Mouse (Mus musculus): ENCODE measurements around the gene Selenow. TPM values are rescaled to one million over a fixed set of nuclear protein-coding genes. Genes with fewer than 3 reads are reported as not detected.

The Selenow gene
- polyA plus RNA-seq, 1 experiment from 2014 or later = 374 TPM

DNA sequence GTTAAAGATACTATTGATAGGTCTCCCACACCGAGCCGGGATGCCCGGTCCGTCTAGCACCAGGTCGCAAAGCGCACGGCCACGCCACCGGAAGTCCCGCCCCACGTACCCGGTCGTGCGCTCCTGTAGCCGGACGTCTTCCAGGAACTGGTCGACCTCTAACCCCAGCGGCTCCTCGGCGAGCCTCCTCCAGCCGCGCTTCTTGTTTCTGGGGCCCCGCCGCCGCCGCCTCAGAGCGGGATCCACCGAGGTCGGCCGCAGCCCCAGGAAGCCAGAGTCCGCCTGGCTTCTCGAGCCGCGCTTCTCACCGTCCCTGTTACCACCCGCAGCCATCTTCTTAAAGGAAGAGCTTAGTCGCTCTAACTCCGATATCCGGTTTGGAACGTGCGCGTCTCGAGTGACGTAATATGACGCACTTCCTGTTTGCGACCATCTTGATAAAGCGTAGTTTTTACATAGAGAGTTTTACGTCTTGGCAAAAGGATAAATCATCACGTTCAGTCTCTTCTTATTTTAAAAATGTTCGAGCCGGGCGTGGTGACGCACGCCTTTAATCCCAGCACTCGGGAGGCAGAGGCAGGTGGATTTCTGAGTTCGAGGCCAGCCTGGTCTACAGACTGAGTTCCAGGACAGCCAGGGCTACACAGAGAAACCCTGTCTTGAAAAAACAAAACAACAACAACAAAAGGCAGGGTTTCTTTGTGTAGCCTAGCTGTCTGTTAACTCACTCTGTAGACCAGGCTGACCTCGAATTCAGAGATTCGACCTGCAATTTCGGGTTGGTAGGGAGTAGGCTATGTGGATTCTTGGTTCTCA, 23.7 kb upstream of the Selenow start, which contains the start of gene Nop53:
TSS of gene Nop53 (minus strand) at position 354 of the 816 bp plus-strand sequence.
- DNase-seq (peak; percentile 86), ATAC-seq (ENCODE audit: low read depth) (peak; percentile 87)
- Histone ChIP-seq H3K9ac (peak within 1 kb of the TSS; percentile 78), H3K36me3 (peaks cover 41% of the 10 kb centered on the region), H3K4me1 (replicated peaks) (peaks cover 67% of the 10 kb centered on the region), H3K27ac (peak within 1 kb of the TSS; percentile 87), H3K4me2 (peak within 1 kb of the TSS; percentile 89), H3K27me3 (peaks cover 9% of the 10 kb centered on the region; the same call in 1 of the 2 replicates), H3K9me3 (replicated peaks) (no peaks in the 10 kb centered on the region), H3K4me3 (replicated peaks) (peak within 1 kb of the TSS; percentile 73)
- 1% methylated on average over 59 of the region's 59 CpGs for WGBS (ENCODE audit: insufficient replicate concordance)

DNA sequence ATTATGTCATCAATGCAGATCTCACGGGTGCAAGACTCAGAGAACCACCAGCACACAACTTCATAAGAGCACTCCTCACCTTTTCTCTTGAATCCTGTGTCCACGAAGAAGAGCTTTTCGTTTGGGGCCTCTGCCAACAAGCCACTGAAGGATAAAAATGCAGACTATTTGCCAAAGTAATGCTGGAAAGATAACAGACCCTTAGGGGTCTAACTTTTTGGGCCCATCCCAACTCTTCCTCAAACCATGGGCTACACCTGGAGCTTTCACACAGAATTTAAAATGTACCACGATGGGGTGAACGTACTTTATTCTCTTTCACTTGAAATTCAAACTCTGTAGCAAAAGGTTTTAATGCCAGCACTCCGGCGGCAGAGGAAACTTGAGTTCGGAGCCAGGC, 23.0 kb upstream of the Selenow start:
- Histone ChIP-seq H3K4me1 (replicated peaks) (peaks cover 60% of the 10 kb centered on the region), H3K9ac (peak overlapping the region; percentile 78), H3K36me3 (peaks cover 48% of the 10 kb centered on the region), H3K4me3 (replicated peaks) (peak overlapping the region; percentile 73), H3K27me3 (peaks cover 5% of the 10 kb centered on the region; the same call in 1 of the 2 replicates), H3K27ac (peak overlapping the region; percentile 87), H3K9me3 (replicated peaks) (no peaks in the 10 kb centered on the region), H3K4me2 (peak overlapping the region; percentile 89)
- 2% methylated on average over 8 of the region's 8 CpGs for WGBS (ENCODE audit: insufficient replicate concordance)
- ATAC-seq (ENCODE audit: low read depth) = no peak
- DNase-seq = no peak

DNA sequence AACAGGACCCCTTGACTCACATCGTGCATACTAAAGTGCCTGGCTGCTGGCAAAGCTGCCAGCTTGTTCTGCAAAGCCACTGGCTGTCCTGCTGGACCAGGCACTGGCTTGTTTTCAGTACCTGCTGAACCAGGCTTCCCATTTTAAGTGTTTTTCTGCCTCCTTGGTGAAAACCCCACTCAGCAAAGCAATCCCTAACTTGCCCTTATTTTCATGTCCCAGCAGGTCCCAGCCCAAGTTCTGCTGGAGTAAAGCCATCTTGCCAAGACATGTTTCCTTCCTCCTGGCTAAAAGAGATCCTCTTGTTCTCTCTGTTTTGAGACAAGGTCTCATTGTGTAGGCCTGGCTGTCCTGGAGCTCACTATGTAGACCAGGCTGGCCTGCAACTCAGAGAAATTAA, 22.1 kb upstream of the Selenow start:
- peaks cover 51% of the 10 kb centered on the region for H3K4me1 ChIP-seq (replicated peaks)
- H3K36me3 ChIP-seq = peaks cover 57% of the 10 kb centered on the region
- H3K4me2 ChIP-seq = peak overlapping the region; percentile 89
- H3K27ac ChIP-seq = no peak overlapping the region
- H3K4me3 ChIP-seq (replicated peaks) = peak overlapping the region; percentile 73
- 94% methylated on average over 1 of the region's 1 CpGs for WGBS (ENCODE audit: insufficient replicate concordance)
- no peaks in the 10 kb centered on the region for H3K27me3 ChIP-seq
- DNase-seq (no peak), ATAC-seq (ENCODE audit: low read depth) (no peak)
- H3K9me3 ChIP-seq (replicated peaks) = no peaks in the 10 kb centered on the region
- no peak overlapping the region; the same call in 1 of the 2 replicates for H3K9ac ChIP-seq

DNA sequence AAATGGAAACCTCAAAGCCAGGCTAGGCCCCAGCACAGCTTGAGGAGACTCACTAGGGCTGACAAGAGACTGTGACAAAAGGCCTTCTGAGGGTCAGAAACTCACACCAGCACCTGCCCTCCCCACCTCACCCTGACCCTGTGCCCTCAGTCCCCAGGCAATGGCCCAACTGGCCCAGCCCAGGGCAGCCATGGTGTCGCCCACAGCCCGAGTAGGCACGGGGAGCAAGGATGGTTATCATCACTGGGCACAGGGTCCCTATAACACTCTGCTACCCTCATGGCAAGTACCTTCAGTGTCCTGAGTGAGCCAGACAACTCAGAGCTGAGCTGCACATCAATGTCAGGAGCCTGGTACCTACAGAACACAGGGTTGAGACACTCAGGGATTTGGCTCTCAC, 16.4 kb upstream of the Selenow start:
- no peak overlapping the region for H3K4me2 ChIP-seq
- peaks cover 1% of the 10 kb centered on the region for H3K27me3 ChIP-seq
- H3K4me3 ChIP-seq (replicated peaks) = no peak overlapping the region
- H3K27ac ChIP-seq = no peak overlapping the region
- 84% methylated on average over 3 of the region's 3 CpGs for WGBS (ENCODE audit: insufficient replicate concordance)
- no peak for DNase-seq
- 0 out of 2 replicates have a peak, but pooled peaks cover 3% of the 10 kb centered on the region for H3K4me1 ChIP-seq (replicated peaks)
- H3K9ac ChIP-seq = no peak overlapping the region
- no peak for ATAC-seq (ENCODE audit: low read depth)
- no peaks in the 10 kb centered on the region for H3K9me3 ChIP-seq (replicated peaks)
- peaks cover 78% of the 10 kb centered on the region for H3K36me3 ChIP-seq

DNA sequence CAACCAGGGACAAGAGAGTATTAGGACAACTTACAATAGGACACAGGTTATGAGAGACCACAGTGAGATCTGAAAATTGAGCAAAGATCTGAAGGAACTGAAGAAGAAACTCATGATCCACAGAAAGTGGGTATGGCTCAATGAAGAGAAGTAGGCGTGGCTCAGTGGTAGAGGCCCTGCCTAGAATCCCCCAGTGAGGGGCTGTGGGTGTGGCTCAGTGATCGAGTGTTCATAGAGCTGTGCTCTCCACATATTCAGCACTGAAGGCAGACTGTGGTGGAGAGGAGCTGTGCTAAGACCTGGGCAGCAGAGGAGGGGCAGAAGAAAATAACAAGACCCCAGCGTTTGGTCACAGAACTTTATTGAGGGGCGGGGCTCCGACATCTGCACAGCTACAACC, 15.3 kb upstream of the Selenow start:
- Histone ChIP-seq H3K9ac (no peak overlapping the region), H3K4me2 (no peak overlapping the region), H3K4me3 (replicated peaks) (no peak overlapping the region), H3K27ac (no peak overlapping the region), H3K27me3 (peaks cover 5% of the 10 kb centered on the region), H3K36me3 (peaks cover 67% of the 10 kb centered on the region), H3K4me1 (replicated peaks) (no peaks in the 10 kb centered on the region), H3K9me3 (replicated peaks) (no peaks in the 10 kb centered on the region)
- no peak for DNase-seq
- WGBS (ENCODE audit: insufficient replicate concordance) = 68% methylated on average over 5 of the region's 5 CpGs
- ATAC-seq (ENCODE audit: low read depth) = no peak

DNA sequence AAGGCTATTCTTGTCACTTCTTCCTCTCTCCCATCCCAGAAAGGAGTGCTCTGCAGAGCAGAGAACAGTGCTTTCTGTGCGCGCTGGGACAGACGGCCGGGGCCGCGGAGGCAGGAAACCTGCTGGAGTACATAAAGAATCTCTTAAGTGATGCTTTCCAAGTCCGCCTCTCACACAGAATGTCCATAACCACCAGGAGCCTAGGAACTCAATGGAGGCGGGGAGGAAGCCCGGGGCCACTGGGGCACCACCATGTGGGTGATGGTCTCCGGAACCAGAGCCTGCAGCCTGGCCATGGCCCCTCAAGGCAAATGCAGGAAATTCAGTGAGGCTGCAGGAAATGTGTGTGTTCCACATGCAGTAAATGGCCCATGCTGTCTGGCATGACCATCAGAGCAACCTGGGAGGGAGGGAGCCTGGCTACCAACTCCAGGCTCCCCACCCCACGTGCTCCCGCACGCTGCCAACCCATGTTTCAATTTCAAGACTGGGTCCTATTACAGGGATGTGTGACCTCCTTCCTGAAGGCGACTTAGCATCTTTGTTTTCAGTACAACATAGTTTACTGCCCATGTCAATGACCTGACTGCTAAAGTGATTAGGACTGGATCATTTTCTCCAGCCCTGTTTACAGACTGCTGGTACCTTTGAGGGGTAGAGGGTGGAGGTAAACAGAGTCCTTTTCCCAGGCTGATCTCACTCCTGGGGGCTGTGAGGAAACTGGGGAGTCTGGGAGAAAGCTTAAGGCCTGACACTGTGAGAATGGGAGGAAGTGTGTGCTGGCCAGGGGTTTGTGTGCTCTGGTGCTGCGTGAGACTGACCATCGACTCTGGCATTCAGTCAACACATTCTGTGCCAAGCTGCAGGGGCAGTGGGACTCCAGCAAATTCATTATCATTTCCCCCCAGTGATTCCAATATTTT, 11.5 kb upstream of the Selenow start:
- Histone ChIP-seq H3K4me3 (replicated peaks) (no peak overlapping the region), H3K4me2 (no peak overlapping the region), H3K27me3 (peaks cover 5% of the 10 kb centered on the region), H3K4me1 (replicated peaks) (peaks cover 6% of the 10 kb centered on the region), H3K9me3 (replicated peaks) (no peaks in the 10 kb centered on the region), H3K9ac (no peak overlapping the region), H3K36me3 (peaks cover 29% of the 10 kb centered on the region), H3K27ac (no peak overlapping the region)
- WGBS (ENCODE audit: insufficient replicate concordance) = 28% methylated on average over 16 of the region's 16 CpGs
- DNase-seq (no peak), ATAC-seq (ENCODE audit: low read depth) (no peak)

DNA sequence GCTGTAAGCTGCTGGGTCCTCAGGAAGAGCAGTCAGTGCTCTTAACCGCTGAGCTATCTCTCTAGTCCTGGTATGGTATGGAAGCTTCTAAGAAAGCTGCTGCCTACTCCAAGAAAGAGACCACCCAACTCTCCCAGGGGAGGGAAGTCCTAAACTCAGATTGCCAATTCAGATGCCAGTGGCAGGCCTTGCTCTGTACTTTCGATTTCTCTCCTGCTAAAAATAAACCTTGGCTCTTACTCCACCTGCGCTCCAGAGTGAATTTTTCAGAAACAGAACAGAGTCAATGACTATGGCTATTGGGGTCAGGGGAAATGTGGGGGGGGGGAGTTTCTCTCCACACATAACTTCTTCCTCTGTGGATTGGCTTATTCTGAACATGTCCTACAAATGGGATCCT, 9.4 kb upstream of the Selenow start:
- Histone ChIP-seq H3K4me1 (replicated peaks) (peaks cover 6% of the 10 kb centered on the region), H3K9ac (no peak overlapping the region), H3K4me2 (no peak overlapping the region), H3K36me3 (peaks cover 8% of the 10 kb centered on the region), H3K27ac (no peak overlapping the region), H3K4me3 (replicated peaks) (no peak overlapping the region), H3K27me3 (peaks cover 5% of the 10 kb centered on the region), H3K9me3 (replicated peaks) (no peaks in the 10 kb centered on the region)
- no peak for DNase-seq
- no peak for ATAC-seq (ENCODE audit: low read depth)
- WGBS (ENCODE audit: insufficient replicate concordance) = 55% methylated on average over 3 of the region's 3 CpGs

DNA sequence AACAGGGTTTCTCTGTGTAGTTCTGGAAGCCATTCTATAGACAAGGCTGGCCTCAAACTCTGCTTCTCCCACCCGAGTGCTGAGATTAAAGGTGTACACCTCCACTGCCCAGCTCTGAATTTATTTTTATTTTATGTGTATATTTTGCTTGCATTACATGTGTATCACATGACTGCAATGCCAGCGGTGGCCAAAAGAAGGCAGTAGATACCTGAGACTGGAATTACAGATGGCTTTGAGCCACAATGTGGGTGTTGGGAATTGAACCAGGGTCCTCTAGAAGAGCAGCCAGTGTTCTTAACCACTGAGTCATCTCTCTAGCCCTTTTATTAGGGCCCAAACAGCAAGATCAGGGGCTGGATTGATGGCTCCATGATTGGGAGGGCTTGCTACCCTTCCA, 8.3 kb upstream of the Selenow start:
- Histone ChIP-seq H3K4me1 (replicated peaks) (peaks cover 6% of the 10 kb centered on the region), H3K4me3 (replicated peaks) (no peak overlapping the region), H3K36me3 (peaks cover 2% of the 10 kb centered on the region; the same call in 1 of the 2 replicates), H3K27ac (no peak overlapping the region), H3K9me3 (replicated peaks) (no peaks in the 10 kb centered on the region), H3K9ac (no peak overlapping the region), H3K4me2 (no peak overlapping the region), H3K27me3 (peaks cover 10% of the 10 kb centered on the region)
- 40% methylated on average over 2 of the region's 2 CpGs for WGBS (ENCODE audit: insufficient replicate concordance)
- ATAC-seq (ENCODE audit: low read depth) (no peak), DNase-seq (no peak)

DNA sequence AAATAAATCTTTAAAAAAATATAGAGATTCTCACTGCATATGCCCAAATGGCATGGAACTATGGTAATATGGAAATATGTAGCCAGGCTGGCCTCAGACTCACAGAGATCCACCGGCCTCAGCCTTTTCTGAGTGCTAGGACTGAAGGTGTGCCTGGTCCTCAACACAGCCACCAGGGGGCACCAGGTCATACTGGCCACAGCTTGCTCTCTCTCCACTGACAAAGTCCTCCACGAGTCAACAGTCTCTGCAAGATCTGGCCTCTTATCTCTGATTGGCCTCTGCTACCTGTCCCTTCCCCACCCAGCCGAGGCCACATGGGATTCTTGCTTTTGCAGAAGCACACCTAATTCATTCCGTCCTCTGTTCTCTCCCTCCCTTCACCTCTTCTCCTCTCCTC, 7.7 kb upstream of the Selenow start:
- 19% methylated on average over 4 of the region's 4 CpGs for WGBS (ENCODE audit: insufficient replicate concordance)
- no peaks in the 10 kb centered on the region for H3K9me3 ChIP-seq (replicated peaks)
- H3K4me3 ChIP-seq (replicated peaks) = no peak overlapping the region
- peak; percentile 65 for DNase-seq
- H3K36me3 ChIP-seq = no peaks in the 10 kb centered on the region
- no peak overlapping the region for H3K4me2 ChIP-seq
- H3K4me1 ChIP-seq (replicated peaks) = peaks cover 6% of the 10 kb centered on the region
- peaks cover 12% of the 10 kb centered on the region for H3K27me3 ChIP-seq
- H3K27ac ChIP-seq = no peak overlapping the region
- H3K9ac ChIP-seq = no peak overlapping the region
- ATAC-seq (ENCODE audit: low read depth) = peak; percentile 84

DNA sequence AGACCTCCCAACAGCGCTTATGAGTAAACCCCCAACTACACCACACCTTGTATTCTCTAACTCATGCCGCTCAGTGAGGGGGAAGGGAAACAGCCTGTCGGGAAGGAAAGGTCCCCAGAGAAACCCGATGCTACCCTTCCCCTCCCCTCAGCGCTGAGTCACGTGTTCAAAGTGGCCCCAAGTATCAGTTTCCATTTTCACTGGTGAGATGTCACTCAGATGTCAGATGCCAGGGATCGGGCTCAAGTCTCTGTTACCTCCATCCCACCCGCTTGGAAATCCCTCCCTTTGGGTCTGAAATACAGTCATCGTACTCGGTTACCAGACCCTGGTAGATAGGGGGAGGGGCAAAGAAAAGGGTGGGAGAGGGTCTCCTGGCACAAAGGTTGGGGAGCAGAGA, 406 bp downstream of the Selenow start:
- Histone ChIP-seq H3K9ac (peak overlapping the region; percentile 82), H3K4me2 (peak overlapping the region; percentile 82), H3K4me1 (replicated peaks) (peaks cover 43% of the 10 kb centered on the region), H3K27ac (peak overlapping the region; percentile 80), H3K4me3 (replicated peaks) (peak overlapping the region; percentile 74), H3K27me3 (peaks cover 17% of the 10 kb centered on the region), H3K36me3 (peaks cover 30% of the 10 kb centered on the region), H3K9me3 (replicated peaks) (no peaks in the 10 kb centered on the region)
- peak; percentile 48 for ATAC-seq (ENCODE audit: low read depth)
- peak; percentile 46 for DNase-seq
- 1% methylated on average over 10 of the region's 10 CpGs for WGBS (ENCODE audit: insufficient replicate concordance)

DNA sequence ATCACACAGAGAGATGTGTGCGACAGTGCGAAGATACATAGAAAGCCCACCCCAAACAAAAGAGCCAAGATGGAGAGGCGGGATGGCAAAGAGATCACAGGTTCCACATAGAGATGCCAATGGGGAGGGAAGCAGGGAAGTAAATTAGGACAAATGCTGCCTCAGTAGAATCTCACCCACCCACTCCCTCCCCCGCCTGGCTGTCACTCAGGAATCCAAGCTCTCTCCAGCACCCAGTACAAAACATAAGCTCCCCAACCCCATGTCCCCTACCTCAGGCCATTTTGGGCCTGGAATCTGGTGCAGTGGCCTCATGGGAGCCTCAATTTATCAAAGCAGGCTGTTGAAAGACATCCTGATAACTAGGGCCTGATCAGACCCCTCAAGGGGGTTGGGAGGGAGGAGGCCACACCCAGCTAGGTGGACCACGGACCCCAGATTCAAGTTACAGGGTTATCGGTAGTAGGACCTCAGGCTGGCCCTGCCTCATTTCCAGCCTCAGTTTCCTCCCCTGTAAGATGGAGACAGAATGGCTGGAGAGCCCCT, 1.5 kb downstream of the Selenow start:
- peaks cover 30% of the 10 kb centered on the region for H3K36me3 ChIP-seq
- H3K9me3 ChIP-seq (replicated peaks) = no peaks in the 10 kb centered on the region
- ATAC-seq (ENCODE audit: low read depth) = no peak
- H3K9ac ChIP-seq = peak overlapping the region; percentile 82
- peaks cover 43% of the 10 kb centered on the region for H3K4me1 ChIP-seq (replicated peaks)
- H3K4me3 ChIP-seq (replicated peaks) = peak overlapping the region; percentile 74
- peaks cover 14% of the 10 kb centered on the region for H3K27me3 ChIP-seq
- peak overlapping the region; percentile 80 for H3K27ac ChIP-seq
- DNase-seq = no peak
- 71% methylated on average over 6 of the region's 6 CpGs for WGBS (ENCODE audit: insufficient replicate concordance)
- H3K4me2 ChIP-seq = peak overlapping the region; percentile 82

Measured in liver, embryonic 13.5 days (tissue).